Mouse (Mus musculus) liver, embryonic 16.5 days (tissue): ENCODE measurements around the gene Stambpl1. TPM values are rescaled to one million over a fixed set of nuclear protein-coding genes. Genes with fewer than 3 reads are reported as not detected.

Source experiments
- ATAC-seq: fragments of 200-750 bp; cut with Nextera tagmentation; 2 replicates; pipeline ENCODE4 v1.8.0; 2017; ENCODE audit warnings: low read depth, mild to moderate bottlenecking, moderate number of reproducible peaks, moderate library complexity
- H3K27ac ChIP-seq: fragments of 300-500 bp; sonication (generic); 2 replicates; pipeline ENCODE4 v1.5.1; 2014; ENCODE audit warnings: mild to moderate bottlenecking, low read length
- H3K27me3 ChIP-seq: fragments of 300-500 bp; sonication (generic); 2 replicates; pipeline ENCODE4 v1.6.1; 2014; ENCODE audit warnings: low read depth, low read length, mixed read lengths; ENCODE audit not compliant: control insufficient read depth, insufficient read depth
- H3K36me3 ChIP-seq: fragments of 300-500 bp; sonication (generic); 2 replicates; pipeline ENCODE4 v1.6.1; 2014; ENCODE audit warnings: mild to moderate bottlenecking; ENCODE audit not compliant: control insufficient read depth, insufficient read depth
- H3K4me1 ChIP-seq: fragments of 300-500 bp; sonication (generic); 2 replicates; pipeline ENCODE4 v1.6.1; 2014; ENCODE audit warnings: low read depth, low read length, mixed read lengths; ENCODE audit not compliant: control insufficient read depth
- H3K4me2 ChIP-seq: fragments of 300-500 bp; sonication (generic); 2 replicates; pipeline ENCODE4 v1.6.1; 2014; ENCODE audit warnings: low read depth, low read length, mixed read lengths
- H3K4me3 ChIP-seq: fragments of 300-500 bp; sonication (generic); 2 replicates; pipeline ENCODE4 v1.5.1; 2014; ENCODE audit warnings: low read depth, mild to moderate bottlenecking, low read length
- H3K9ac ChIP-seq: fragments of 300-500 bp; sonication (generic); 2 replicates; pipeline ENCODE4 v1.6.1; 2014; ENCODE audit warnings: low read depth, low read length
- H3K9me3 ChIP-seq: fragments of 300-500 bp; sonication (generic); replicated peaks from 2 replicates; pipeline ENCODE4 v1.6.1; 2016; ENCODE audit warnings: low read length; ENCODE audit not compliant: control insufficient read depth
- WGBS: fragments of 180-500 bp; shearing (Covaris S2); extraction: QIAGEN DNeasy Blood & Tissue Kit; methylation state at CpG from one replicate; pipeline ENCODE4 v1.1.7; 2014; ENCODE audit not compliant: insufficient replicate concordance; 5-methylcytosine and 5-hydroxymethylcytosine counted together
- polyA plus RNA-seq: library from polyadenylated mRNA; unstranded; fragments of >200 nt; fragmentation: Nextera tagmentation; extraction: Ambion mirVana; gene quantifications from 2 replicates; pipeline ENCODE4 v1.2.1, GENCODE M21; 2015

Gene Stambpl1
- polyA plus RNA-seq, 1 experiment from 2014 or later = 6.2 TPM

DNA sequence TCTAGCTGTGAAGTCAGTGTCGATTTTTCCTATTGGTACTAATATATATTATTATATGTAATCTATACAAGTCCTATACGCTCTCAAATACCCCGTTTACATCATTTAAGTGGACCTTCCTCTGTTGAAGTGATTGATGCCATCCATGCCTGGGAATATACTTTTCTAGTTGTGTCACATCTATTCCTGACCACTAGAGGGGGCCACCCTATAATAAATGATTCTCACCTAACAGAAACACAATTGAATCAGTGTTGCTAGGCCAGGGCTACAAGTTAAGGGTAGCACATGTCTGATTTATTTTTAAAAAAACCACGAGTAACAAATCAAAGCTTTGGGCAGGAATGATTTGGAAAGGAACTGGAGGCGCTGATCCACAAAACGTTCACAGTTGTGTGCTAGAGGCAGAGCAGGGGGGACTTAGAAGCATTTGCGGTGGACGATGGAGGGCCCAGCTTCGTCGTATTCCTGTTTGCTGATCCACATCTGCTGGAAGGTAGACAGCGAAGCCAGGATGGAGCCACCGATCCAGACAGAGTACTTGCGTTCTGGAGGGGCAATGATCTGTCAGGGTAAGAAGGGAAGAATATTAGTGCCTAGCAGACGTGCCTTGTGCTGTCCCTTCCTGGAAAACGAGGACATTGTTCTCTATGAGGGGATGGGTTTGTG, 49.4 kb downstream of the Stambpl1 start:
- no peaks in the 10 kb centered on the region for H3K9me3 ChIP-seq
- no peaks in the 10 kb centered on the region for H3K4me1 ChIP-seq
- no peaks in the 10 kb centered on the region for H3K27me3 ChIP-seq
- 59% methylated on average over 15 of the region's 15 CpGs for WGBS
- no peak overlapping the region for H3K9ac ChIP-seq
- no peak overlapping the region for H3K4me2 ChIP-seq
- no peak overlapping the region for H3K4me3 ChIP-seq
- ATAC-seq = no peak
- H3K27ac ChIP-seq = no peak overlapping the region
- no peaks in the 10 kb centered on the region for H3K36me3 ChIP-seq

DNA sequence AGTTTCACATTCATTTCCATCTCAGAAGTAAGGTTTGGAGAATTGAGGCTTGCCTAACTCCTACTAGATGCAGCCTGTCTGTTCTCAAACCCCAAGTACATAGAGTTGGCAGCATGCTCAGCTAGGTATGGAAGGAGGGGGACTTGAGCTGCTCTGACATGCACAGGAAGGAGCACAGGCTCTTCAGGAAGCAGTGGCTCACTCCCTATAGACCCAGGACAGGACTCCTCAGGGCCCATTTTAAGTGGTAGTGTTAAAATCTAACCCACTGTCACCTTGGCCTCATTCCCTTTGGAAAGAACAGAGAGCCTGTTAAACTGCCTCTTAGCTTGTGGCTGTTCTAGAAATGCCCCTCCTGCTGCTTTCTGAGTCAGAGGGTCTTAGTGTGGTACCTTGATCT, 50.9 kb downstream of the Stambpl1 start:
- H3K4me2 ChIP-seq = no peak overlapping the region
- H3K9ac ChIP-seq = no peak overlapping the region
- ATAC-seq = no peak
- H3K27me3 ChIP-seq = no peaks in the 10 kb centered on the region
- no peak overlapping the region for H3K4me3 ChIP-seq
- no peaks in the 10 kb centered on the region for H3K9me3 ChIP-seq
- H3K4me1 ChIP-seq = no peaks in the 10 kb centered on the region
- H3K36me3 ChIP-seq = no peaks in the 10 kb centered on the region
- no peak overlapping the region for H3K27ac ChIP-seq

DNA sequence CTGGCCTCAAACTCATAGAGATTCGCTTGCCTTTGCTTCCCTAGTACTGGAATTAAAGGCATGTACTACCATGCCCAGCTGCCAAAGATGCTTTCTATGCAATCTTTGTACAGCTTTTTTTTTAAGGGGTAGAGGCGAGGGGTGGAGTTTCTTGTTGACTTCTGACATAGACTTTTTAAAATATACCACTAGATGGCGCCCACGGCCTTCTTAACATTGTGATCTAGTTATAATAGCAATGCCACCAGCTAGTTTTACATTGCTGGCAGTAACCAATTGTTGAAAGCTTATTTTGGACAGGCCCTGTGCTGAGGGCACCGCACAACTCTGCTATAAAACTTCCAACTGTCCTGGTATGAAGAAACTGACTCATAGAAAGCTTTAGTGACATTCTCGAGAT, 52.0 kb downstream of the Stambpl1 start:
- 9% methylated on average over 6 of the region's 6 CpGs for WGBS
- ATAC-seq = no peak
- H3K9me3 ChIP-seq = no peaks in the 10 kb centered on the region
- H3K4me2 ChIP-seq = no peak overlapping the region
- H3K27ac ChIP-seq = no peak overlapping the region
- H3K4me3 ChIP-seq = no peak overlapping the region
- no peak overlapping the region for H3K9ac ChIP-seq
- no peaks in the 10 kb centered on the region for H3K27me3 ChIP-seq
- H3K4me1 ChIP-seq = no peaks in the 10 kb centered on the region; the same call in 1 of the 2 replicates
- no peaks in the 10 kb centered on the region for H3K36me3 ChIP-seq

DNA sequence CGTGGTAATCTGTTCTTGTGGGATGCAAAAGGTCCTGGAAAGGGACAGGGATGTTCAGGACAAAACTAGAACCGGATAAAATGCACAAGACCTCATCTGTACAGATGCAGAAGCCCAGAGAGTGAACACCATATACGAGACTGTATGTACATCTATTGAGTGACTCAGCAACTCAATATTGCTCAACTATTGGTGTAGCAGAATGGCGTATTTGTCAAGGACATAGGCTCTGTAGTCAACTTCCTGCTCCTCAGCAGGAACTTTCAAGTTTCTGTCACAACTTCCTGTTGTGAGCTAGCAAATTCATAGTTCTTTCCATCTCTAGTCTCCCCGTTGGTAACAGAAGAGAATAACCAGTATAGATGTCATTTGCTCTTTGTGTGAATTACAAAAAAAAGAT, 56.5 kb downstream of the Stambpl1 start:
- Histone ChIP-seq H3K36me3 (no peaks in the 10 kb centered on the region), H3K27me3 (no peaks in the 10 kb centered on the region), H3K4me1 (no peaks in the 10 kb centered on the region; the same call in 1 of the 2 replicates), H3K9me3 (no peaks in the 10 kb centered on the region), H3K4me2 (no peak overlapping the region), H3K4me3 (no peak overlapping the region), H3K9ac (no peak overlapping the region), H3K27ac (no peak overlapping the region)
- 33% methylated on average over 5 of the region's 5 CpGs for WGBS
- peak; percentile 51; the same call in 1 of the 2 replicates for ATAC-seq

DNA sequence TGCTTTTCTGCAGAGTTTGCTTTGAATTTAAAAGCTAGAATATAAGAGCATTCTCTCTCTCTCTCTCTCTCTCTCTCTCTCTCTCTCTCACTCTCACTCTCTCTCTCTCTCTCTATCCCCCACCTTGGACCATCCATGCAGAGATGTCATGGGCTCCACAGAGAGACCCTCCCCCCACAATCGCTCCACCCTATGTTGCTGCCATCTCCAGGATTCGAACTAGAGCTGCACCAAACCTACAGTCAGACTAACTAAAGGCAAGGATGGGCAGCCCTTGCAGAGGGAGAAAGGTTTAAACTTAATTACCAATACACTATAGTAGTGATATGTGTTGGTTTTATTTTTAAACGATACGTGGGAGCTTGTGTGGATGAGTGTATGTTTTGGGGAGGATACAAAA, 58.6 kb downstream of the Stambpl1 start:
- 71% methylated on average over 4 of the region's 4 CpGs for WGBS
- Histone ChIP-seq H3K4me1 (no peaks in the 10 kb centered on the region; the same call in none of the 2 replicates), H3K27me3 (no peaks in the 10 kb centered on the region), H3K9me3 (no peaks in the 10 kb centered on the region), H3K4me2 (no peak overlapping the region), H3K4me3 (no peak overlapping the region), H3K9ac (no peak overlapping the region), H3K27ac (no peak overlapping the region), H3K36me3 (no peaks in the 10 kb centered on the region)
- no peak for ATAC-seq

DNA sequence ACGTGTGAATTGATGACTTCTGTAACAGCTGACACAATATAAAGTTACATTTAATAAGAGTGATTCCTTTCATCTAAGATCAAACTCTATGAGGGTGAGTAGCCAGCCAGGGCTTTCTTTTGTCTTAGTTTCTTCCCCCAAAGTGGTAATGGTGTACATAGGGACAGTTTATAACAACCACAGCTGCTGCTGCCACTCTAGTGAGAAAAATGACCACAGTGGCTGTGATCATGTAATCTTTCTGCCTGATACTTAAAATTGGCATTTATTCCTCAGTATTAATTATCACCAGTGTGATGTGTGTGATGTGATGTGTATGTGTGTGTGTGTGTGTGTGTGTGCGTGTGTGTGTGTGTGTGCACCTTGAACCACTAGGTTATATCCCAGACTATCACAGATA, 59.9 kb downstream of the Stambpl1 start:
- Histone ChIP-seq H3K36me3 (no peaks in the 10 kb centered on the region), H3K9ac (no peak overlapping the region), H3K9me3 (no peaks in the 10 kb centered on the region), H3K4me1 (no peaks in the 10 kb centered on the region; the same call in none of the 2 replicates), H3K4me3 (no peak overlapping the region), H3K27ac (no peak overlapping the region), H3K27me3 (no peaks in the 10 kb centered on the region), H3K4me2 (no peak overlapping the region)
- ATAC-seq = no peak
- 51% methylated on average over 2 of the region's 2 CpGs for WGBS

DNA sequence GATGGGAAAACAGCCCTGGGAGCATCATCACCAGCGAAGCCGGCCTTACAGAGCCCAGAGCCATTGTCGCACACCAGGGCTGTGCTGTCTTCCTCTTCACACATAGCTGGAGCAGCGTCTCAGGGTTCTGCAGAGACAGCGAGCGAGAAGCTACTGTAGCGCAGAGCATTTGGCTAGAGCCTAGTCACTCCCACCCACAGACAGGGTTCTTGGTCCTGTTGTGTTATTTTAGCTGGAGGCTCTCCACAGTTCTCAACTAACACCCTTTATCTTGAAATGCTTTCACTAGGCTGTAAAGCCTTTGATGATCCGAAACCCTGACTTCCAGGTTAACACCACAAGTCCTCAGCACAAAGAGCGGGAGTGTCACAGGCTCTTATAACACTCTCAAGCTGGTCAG, 60.4 kb downstream of the Stambpl1 start:
- Histone ChIP-seq H3K4me1 (no peaks in the 10 kb centered on the region; the same call in none of the 2 replicates), H3K4me3 (no peak overlapping the region), H3K36me3 (no peaks in the 10 kb centered on the region), H3K4me2 (no peak overlapping the region), H3K9ac (no peak overlapping the region), H3K9me3 (no peaks in the 10 kb centered on the region), H3K27me3 (no peaks in the 10 kb centered on the region), H3K27ac (no peak overlapping the region)
- no peak for ATAC-seq
- 67% methylated on average over 9 of the region's 9 CpGs for WGBS

DNA sequence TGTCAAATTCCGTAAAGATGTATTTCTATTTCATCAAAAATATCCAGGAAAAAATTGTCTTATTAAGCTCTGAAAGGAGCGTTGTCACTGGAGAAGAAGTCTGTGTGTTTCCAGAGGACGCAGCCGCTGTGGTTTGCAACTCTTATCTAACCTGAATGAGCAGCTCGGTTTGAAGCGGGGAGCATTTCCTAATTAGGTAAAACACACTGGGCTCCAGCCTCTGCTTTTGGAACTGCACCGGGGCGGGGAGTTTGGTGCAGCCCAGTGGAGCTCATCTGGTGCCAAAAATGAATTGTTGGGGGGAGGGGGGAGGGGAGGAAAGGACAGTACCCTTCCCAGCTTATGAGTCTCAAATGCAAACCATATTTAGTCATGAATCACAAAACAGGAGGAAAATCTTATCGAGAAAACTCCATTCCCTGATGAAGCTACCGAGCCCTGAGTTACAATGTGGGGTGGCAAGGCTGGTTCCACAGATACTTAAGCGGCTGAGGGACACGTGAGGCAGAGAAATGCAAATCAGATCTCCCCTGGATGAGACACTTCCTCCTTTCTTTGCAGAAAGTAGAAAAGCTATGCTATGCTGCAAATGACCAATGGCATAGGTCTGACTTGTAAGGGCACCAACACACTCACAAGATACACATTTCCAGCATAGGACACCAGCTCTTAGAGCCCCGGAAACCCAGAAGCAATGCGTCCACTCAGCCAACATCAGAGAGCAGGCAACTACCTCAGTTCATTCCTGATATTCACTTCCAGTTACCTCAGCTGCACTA, 62.3 kb downstream of the Stambpl1 start:
- Histone ChIP-seq H3K4me2 (no peak overlapping the region; the same call in 1 of the 2 replicates), H3K4me3 (no peak overlapping the region), H3K4me1 (no peaks in the 10 kb centered on the region; the same call in 1 of the 2 replicates), H3K36me3 (no peaks in the 10 kb centered on the region), H3K27ac (no peak overlapping the region), H3K9ac (no peak overlapping the region), H3K9me3 (no peaks in the 10 kb centered on the region), H3K27me3 (no peaks in the 10 kb centered on the region)
- ATAC-seq = no peak
- 15% methylated on average over 14 of the region's 14 CpGs for WGBS
